Mouse (Mus musculus) lung, postnatal 0 days (tissue): ENCODE results near the gene 1700049E17Rik2. TPM values are rescaled to one million over a fixed set of nuclear protein-coding genes. Genes with fewer than 3 reads are reported as not detected.
"Not testable (repeated sequence)": the region's sequence is repeated elsewhere in the genome, so short reads cannot be mapped to it uniquely, and the experiment has no call there.

Experiments used
- ATAC-seq: fragments of 200-750 bp; cut with Nextera tagmentation; 2 replicates; pipeline ENCODE4 v1.8.0; 2017; ENCODE audit warnings: moderate library complexity
- DNase-seq: peaks from one replicate; pipeline ENCODE4 v3.0.0-alpha.2; 2016; ENCODE audit warnings: low spot score
- H3K27ac ChIP-seq: fragments of 300-500 bp; sonication (generic); 2 replicates; pipeline ENCODE4 v1.5.1; 2014; ENCODE audit warnings: antibody characterized with exemption, mild to moderate bottlenecking, low read length, mixed read lengths
- H3K27me3 ChIP-seq: fragments of 300-500 bp; sonication (generic); replicated peaks from 2 replicates; pipeline ENCODE4 v1.6.1; 2014; ENCODE audit warnings: low read length, mixed read lengths; ENCODE audit not compliant: insufficient read depth
- H3K36me3 ChIP-seq: fragments of 300-500 bp; sonication (generic); 2 replicates; pipeline ENCODE4 v1.6.1; 2014; ENCODE audit warnings: low read length, mixed read lengths; ENCODE audit not compliant: insufficient read depth
- H3K4me1 ChIP-seq: fragments of 300-500 bp; sonication (generic); 2 replicates; pipeline ENCODE4 v1.6.1; 2014; ENCODE audit warnings: antibody characterized with exemption, low read depth, low read length, mixed read lengths; ENCODE audit not compliant: insufficient read depth
- H3K4me2 ChIP-seq: fragments of 300-500 bp; sonication (generic); replicated peaks from 2 replicates; pipeline ENCODE4 v1.6.1; 2014; ENCODE audit warnings: low read depth, mild to moderate bottlenecking, low read length, moderate library complexity, mixed read lengths
- H3K4me3 ChIP-seq: fragments of 300-500 bp; sonication (generic); 2 replicates; pipeline ENCODE4 v1.5.1; 2014; ENCODE audit warnings: low read depth, low read length
- H3K9ac ChIP-seq: fragments of 300-500 bp; sonication (generic); replicated peaks from 2 replicates; pipeline ENCODE4 v1.6.1; 2014; ENCODE audit warnings: low read depth, mild to moderate bottlenecking
- H3K9me3 ChIP-seq: fragments of 300-500 bp; sonication (generic); 2 replicates; pipeline ENCODE4 v1.6.1; 2016; ENCODE audit warnings: low read length, mixed read lengths
- WGBS: fragments of 180-500 bp; shearing (Covaris S2); extraction: QIAGEN DNeasy Blood & Tissue Kit; methylation state at CpG from one replicate; pipeline ENCODE4 v1.1.7; 2014; 5-methylcytosine and 5-hydroxymethylcytosine counted together
- polyA plus RNA-seq: library from polyadenylated mRNA; unstranded; fragments of >200 nt; fragmentation: Nextera tagmentation; extraction: Ambion mirVana; gene quantifications from 2 replicates; pipeline ENCODE4 v1.2.1, GENCODE M21; 2015

Gene 1700049E17Rik2
- not detected in 2 replicates for polyA plus RNA-seq

DNA sequence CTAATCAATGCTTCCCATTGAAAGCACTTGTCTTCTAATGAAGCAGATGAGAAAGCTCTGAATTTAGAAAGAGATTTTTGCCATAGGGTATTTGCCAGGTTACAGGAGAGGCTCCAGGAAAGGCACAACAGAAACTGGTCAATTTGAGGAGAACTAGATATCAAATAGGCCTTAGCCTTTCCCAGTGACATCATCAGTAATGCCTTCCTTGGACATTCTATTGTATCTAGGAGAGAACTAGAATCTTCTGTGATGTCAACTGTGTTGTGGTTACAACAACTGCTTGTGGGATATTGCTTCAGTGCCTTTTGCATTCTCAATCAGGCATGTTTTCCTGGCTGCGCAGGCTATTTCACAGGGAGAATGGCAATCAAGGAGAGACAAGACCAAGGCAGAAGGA, at the start of gene 1700049E17Rik2:
Gene 1700049E17Rik2 (plus strand): TSS at position 301 of the 400 bp plus-strand sequence.
- not testable (repeated sequence) for H3K4me2 ChIP-seq, H3K27ac ChIP-seq, H3K9ac ChIP-seq, DNase-seq, ATAC-seq, H3K27me3 ChIP-seq, H3K4me1 ChIP-seq, H3K36me3 ChIP-seq, H3K9me3 ChIP-seq, H3K4me3 ChIP-seq
- WGBS = no CpG with 5 or more reads among the region's 1 CpGs

DNA sequence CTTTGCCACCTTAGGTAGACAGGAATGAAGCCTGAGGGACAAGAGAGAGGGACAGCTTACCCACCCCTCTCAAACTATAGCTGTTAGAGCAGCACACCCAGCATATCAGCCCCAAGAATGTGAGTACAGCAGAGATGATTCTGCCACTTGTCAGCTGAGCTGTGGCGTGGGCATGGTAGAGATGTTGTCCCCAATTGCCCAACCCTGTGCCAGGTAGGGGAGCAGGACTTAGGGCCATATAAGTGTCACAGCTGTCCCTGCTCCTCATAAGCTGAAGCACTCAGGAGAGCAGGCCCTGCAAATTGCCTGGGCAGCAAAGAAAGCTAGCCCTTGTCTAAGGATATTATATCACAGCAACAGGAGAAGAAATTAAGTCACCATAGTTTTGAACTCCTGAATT, 48.3 kb upstream of the 1700049E17Rik2 start:
- not testable (repeated sequence) for H3K27ac ChIP-seq, H3K4me3 ChIP-seq, ATAC-seq, H3K4me2 ChIP-seq, H3K9me3 ChIP-seq, H3K36me3 ChIP-seq, H3K4me1 ChIP-seq, H3K9ac ChIP-seq, H3K27me3 ChIP-seq, DNase-seq
- WGBS = 79% methylated on average over 1 of the region's 1 CpGs

DNA sequence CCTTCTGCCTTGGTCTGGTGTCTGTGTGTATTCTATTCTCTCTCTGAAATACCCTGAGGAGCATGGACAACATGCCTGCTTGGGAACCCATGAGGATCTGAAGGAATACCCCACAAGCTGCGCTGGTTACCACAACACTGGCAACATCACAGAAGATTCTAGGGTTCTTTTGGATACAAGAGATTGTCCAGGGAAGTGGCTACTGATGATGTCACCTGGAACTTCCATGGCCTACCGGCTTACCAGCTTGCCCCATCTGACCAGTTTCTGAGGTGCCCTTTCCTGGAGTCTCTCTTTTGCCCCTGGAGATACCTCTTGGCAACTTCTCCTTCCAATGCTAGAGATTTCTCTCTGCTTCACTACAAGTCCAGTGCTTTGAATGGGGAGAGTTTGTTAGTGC, 17.5 kb upstream of the 1700049E17Rik2 start, which contains the start of gene Gm7970:
Gene Gm7970 (minus strand): TSS at position 101 of the 400 bp plus-strand sequence.
- H3K9me3 ChIP-seq, ATAC-seq, H3K4me1 ChIP-seq, H3K9ac ChIP-seq, H3K4me2 ChIP-seq, H3K27ac ChIP-seq, H3K4me3 ChIP-seq, H3K27me3 ChIP-seq, H3K36me3 ChIP-seq, DNase-seq: not testable (repeated sequence)
- WGBS = no CpG with 5 or more reads among the region's 2 CpGs

DNA sequence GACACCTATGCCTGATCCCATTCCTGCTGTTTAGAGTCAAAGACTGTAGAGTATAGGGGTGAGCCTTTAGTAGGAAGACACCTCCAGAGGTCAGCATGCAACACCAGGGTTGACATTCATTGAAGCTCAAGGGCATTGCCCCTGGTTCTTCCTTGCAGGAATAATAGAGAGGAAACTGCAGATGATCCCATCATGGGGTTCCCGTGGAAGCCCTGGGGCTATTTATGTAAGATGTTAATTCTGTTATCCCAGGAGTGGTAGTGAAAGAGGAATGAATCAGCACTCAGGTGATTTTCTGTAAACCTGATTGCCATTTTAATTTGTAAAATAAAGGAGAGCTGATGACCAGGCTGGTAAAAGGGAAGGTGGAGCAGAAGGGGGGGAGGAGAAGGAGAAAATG, 13.3 kb downstream of the 1700049E17Rik2 start:
- WGBS = 66% methylated on average over 1 of the region's 1 CpGs
- not testable (repeated sequence) for H3K36me3 ChIP-seq, H3K9me3 ChIP-seq, H3K9ac ChIP-seq, H3K27me3 ChIP-seq, H3K4me2 ChIP-seq, DNase-seq, H3K4me1 ChIP-seq, H3K4me3 ChIP-seq, ATAC-seq, H3K27ac ChIP-seq

DNA sequence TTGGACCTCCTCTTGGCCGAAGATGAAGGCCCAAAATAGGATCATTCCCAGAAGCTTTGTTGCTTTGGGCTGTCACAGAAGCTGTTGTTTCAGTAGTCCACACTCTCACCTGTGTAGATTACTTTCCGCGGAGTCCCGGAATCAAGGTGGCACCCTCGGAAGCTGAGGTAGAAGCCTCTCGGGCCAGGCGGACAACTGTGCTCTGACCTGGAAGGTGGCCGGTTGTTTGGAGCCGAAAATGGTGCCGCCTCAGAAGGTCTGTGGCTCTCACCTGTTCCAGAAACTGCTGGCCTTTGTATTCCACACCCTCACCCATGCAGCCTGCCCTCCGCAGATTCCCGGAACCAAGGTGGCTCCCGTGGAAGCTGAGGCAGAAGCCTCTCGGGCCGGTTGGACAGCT, 27.9 kb downstream of the 1700049E17Rik2 start:
- H3K4me3 ChIP-seq, H3K9me3 ChIP-seq, H3K36me3 ChIP-seq, H3K4me2 ChIP-seq, H3K27me3 ChIP-seq, H3K27ac ChIP-seq, H3K9ac ChIP-seq, ATAC-seq, DNase-seq, H3K4me1 ChIP-seq: not testable (repeated sequence)
- 89% methylated on average over 15 of the region's 15 CpGs for WGBS

DNA sequence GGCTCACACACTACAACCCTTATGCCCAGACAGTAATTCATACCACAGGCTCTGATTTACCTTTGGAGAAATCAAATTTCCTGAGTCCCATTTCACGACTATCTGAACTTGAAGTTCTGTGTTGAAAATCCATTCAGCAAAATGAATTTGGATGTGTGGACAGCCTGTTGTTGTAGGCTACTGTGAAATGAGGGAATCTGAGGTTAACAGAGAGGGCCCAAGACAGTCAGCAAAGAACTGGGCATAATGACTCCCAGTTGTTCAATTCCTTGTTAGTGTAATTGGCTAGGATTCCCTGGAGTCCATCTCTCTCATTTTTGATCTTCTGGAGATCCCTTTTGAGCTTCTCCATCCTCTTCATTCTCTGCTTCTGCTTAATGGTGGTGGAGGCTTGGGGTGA, 37.7 kb downstream of the 1700049E17Rik2 start:
- not testable (repeated sequence) for H3K27ac ChIP-seq, H3K9ac ChIP-seq, ATAC-seq, H3K9me3 ChIP-seq, H3K4me3 ChIP-seq, DNase-seq, H3K4me1 ChIP-seq, H3K4me2 ChIP-seq, H3K36me3 ChIP-seq, H3K27me3 ChIP-seq
- WGBS = 85% methylated on average over 1 of the region's 1 CpGs

DNA sequence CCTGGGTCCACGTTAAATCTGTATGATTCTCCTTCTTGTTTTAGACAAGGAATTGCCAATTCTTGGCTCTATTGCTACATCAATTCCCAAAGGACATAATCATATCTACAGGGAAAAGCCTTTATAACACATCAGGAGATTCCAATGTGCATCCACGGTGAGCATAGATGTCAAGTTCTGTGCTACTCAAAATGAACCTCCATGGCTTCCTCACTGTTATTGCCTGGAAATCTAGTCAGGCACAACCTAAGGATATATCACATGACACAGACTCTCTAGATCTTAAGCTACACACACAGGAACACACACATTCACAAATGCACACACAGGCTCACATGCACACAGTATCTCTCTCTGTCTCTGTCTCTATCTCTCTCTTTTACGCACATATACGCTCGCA, 49.5 kb downstream of the 1700049E17Rik2 start:
- WGBS = 95% methylated on average over 4 of the region's 5 CpGs
- not testable (repeated sequence) for H3K36me3 ChIP-seq, H3K4me3 ChIP-seq, H3K27ac ChIP-seq, H3K4me2 ChIP-seq, H3K4me1 ChIP-seq, DNase-seq, H3K9ac ChIP-seq, ATAC-seq, H3K9me3 ChIP-seq, H3K27me3 ChIP-seq

DNA sequence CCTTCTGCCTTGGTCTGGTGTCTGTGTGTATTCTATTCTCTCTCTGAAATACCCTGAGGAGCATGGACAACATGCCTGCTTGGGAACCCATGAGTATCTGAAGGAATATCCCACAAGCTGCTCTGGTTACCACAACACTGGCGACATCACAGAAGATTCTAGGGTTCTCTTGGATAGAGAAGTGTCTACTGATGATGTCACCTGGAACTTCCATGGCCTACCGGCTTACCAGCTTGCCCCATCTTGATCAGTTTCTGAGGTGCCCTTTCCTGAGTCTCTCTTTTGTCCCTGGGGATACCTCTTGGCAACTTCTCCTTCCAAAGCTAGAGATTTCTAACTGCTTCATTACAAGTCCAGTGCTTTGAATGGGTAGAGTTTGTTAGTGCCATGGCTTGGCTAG, 51.5 kb downstream of the 1700049E17Rik2 start, which contains the start of gene Gm3072:
Gene Gm3072 (minus strand): TSS at position 101 of the 400 bp plus-strand sequence.
- H3K27me3 ChIP-seq, H3K36me3 ChIP-seq, H3K4me2 ChIP-seq, H3K9me3 ChIP-seq, H3K4me3 ChIP-seq, H3K27ac ChIP-seq, DNase-seq, H3K9ac ChIP-seq, H3K4me1 ChIP-seq, ATAC-seq: not testable (repeated sequence)
- WGBS = 63% methylated on average over 1 of the region's 2 CpGs

DNA sequence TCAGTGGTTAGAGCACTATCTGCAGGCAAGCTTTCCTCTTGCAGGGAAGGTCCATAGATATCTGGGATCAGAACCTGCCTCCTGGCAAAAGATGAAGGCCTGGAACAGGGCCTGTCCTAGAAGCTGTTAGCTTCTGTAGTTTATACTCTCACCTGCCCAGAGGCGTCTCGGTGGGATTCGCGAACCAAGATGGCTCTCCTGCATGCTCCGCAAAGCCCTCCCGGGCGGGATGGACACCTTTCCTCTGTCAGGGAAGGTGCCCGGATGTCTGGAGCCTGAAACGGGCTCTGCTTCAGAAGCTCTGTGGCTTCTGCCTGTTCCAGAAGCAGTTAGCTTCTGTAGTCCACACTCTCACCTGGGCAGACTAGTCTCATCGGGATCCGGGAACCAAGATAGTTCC, 57.1 kb downstream of the 1700049E17Rik2 start:
- not testable (repeated sequence) for ATAC-seq, H3K4me2 ChIP-seq, DNase-seq, H3K27ac ChIP-seq, H3K36me3 ChIP-seq, H3K27me3 ChIP-seq, H3K4me1 ChIP-seq, H3K9me3 ChIP-seq, H3K4me3 ChIP-seq, H3K9ac ChIP-seq
- WGBS = 89% methylated on average over 9 of the region's 11 CpGs
